Mouse (Mus musculus) mouse embryonic stem cell (cell line): ENCODE data around the gene Smap2.

Source experiments
- in situ Hi-C, 2 experiments: fragments of 300-500 bp; cut with MboI; formaldehyde crosslinking; loops; 1 replicate in 1 of 2; 3 replicates in 1 of 2; pipeline ENCODE4 v1.14.3; 2019 to 2020; ENCODE audit warnings: low sequenced_read_pairs in 2 of 2, low pct_unique_long_range_greater_than_20kb in 1 of 2, mixed read lengths in 1 of 2; ENCODE audit not compliant: unreplicated experiment in 1 of 2

The Smap2 gene

DNA sequence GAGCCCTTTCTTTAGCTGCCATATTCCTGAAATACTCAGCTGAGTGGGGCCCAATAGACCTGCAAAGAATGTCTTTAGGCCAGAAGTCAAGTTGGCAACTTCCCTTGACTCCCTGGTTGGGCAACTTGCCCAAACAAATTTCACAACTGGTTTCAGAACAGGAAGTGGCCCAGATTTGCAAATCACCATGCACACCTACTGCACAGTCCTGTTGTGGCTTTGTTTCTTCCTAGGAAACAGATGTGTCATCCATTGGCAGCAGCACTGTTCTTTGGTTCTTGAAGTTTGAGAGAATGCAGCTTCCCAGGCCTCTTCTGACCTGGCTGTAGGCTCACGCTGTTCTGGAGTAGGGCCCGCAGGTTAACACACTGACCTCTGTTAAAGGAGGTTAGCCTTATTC, 6.9 kb upstream of the Smap2 start:
- in situ Hi-C loops: no loop called here

- in situ Hi-C loops: no loop called here
Observed at GRCm38 (mm10) chr4:121023464-121023863, 6.4 kb upstream of the Smap2 start.

- in situ Hi-C loops: no loop called here
Observed at GRCm38 (mm10) chr4:121021911-121022310, 4.9 kb upstream of the Smap2 start.

GRCm38 (mm10) chr4:121020040-121020790, 3.2 kb upstream of the Smap2 start:
- in situ Hi-C loops: no loop called here

DNA sequence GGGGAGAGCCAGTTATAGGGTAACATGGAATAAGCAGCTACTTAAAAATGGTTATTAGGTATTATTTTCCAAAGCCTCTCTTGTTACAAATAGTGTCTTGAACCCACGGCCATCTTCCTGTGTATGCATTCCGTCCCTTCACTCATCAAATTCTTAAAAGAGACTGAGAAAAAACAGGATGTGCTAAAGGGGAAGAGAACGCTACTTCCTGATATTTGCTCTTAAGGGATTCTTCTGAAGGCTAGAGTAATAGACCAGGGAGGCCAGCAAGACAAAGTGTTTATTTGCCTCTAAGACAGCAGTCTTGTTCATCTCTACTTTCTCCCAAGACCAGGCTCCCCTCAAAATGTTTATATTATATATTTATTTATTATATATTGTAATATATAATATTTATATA, 1.2 kb upstream of the Smap2 start:
- in situ Hi-C loops: no loop called here

DNA sequence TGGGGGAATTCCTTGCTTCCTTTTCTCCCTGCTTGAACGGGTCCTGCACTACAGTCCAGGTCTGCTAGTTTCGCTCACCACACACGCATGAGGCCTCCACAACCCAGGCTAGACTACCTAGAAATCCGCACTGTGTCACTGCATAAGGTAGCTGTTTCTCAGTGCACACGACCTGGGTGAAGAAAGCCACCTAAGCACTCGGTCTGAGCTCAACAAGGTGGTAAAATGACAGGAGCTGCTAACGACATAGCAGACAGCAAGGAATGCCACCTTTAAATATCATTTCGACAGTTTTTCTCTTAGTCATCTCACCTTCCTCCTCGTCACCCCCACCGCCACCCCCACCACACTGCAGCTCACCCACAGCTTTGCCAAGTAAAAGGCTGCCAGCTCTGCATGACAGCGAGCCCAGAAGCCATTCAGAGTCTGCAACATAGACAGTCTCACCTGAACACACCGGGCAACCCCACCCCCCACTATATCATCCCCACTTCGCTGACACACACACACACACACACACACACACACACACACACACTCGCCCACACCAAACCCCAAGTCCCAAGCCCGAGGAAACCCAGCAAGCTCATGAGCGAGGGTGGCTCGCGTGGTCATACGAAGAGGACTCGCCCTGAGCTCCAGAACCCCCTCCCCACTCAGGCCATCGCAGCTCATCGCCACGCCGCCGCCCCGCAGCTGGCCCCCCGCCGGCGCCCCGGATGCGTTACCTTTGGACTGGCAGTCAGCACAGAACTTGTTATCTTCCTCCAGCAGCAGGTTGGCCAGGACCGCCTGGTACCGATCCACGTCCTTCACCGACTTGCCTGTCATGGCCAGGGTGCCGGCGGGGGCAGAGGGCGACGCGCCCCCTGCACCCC, 787 bp downstream of the Smap2 start:
- in situ Hi-C loops: no loop called here

- in situ Hi-C loops: no loop called here
Observed at GRCm38 (mm10) chr4:121015268-121015659, 1.8 kb downstream of the Smap2 start.

- in situ Hi-C loops: no loop called here
Observed at GRCm38 (mm10) chr4:121014594-121015267, 2.3 kb downstream of the Smap2 start.

DNA sequence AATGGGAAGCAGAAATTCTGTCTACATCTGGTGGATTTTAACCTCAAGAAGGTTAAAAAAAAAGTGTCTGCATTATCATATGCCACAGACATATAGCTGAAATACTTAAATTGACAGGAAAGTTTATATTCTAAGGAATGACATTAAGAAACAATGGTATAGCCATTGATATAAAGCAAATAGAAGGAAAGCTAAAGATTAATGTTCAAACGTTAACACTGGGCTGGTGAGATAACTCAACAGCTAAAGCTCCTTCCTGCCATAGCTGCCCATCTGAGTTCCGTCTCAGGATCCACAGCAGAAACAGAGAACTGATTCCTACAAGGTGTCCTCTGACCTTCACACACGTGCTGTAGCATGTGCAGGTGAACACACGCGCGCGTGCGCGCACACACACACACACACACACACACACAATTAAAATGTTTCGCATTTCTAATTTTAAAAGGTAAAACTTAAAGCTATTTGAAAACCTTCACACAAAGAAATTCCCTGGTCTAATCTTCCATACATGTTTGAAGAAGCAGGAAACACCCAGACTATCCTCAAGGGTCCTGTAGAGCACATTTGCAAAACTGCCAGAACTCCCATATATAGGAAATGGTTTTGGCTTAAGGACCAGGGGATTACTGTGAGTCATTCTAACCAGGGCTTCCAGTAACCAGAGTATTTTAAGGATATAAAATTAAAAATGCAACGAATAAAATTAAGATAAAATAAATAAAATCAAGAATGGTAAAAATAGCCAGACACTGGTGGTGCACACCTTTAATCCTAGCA, 6.1 kb downstream of the Smap2 start:
- in situ Hi-C loops: no loop called here

DNA sequence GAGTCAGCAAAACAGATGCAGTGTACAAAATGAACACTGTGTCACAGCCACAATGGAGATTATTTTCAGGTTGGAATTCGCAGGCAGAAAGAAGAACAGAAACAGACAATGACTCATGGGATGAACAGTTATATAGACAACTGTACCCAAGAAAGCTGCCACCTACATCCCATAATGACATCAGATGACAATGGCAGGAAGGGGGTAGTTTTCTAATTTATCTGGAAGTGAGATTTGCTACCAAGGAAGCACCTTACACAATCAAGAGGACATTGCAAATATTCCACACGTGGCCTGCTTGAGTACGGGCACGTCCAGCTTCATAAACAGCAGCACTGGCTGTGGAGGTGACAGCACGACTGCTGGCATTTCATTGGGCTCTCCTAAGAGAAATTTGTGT, 7.9 kb downstream of the Smap2 start:
- in situ Hi-C loops: no loop called here

DNA sequence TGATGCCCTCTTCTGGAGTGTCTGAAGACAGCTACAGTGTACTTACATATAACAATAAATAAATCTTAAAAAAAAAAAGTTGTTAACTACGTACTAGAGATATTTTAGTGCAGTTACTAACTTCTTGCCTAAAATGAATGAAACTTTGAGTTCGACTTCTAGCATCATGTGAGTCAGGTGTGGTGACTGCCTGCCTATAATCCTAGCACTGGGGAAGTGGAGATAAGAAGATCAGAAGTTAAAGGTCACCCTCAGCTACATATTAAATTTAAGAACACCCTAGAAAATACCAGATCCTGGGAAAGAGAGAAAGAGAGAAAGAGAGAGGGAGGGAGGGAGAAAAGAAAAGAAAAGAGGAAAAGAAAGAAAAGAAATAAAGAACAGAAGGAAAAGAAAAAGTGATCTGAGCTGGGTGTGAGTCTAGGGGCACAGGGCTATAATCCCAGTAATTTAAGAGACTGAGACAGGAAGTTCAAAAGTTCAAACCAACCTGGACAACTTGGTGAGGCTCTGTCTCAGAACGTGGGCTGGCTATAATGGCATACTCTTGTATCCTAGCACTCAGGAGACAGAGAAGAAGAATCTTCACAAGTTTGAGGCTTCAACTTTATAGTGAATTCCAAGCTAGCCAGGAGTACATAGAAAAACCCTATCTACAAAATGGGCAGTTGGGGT, 8.8 kb downstream of the Smap2 start:
- in situ Hi-C loops: no loop called here

GRCm38 (mm10) chr4:121007006-121007405, 10.0 kb downstream of the Smap2 start:
- in situ Hi-C loops: no loop called here

GRCm38 (mm10) chr4:121004679-121005078, 12.4 kb downstream of the Smap2 start:
- in situ Hi-C loops: no loop called here

- in situ Hi-C loops: no loop called here
Observed at GRCm38 (mm10) chr4:121003611-121004091, 13.4 kb downstream of the Smap2 start.

DNA sequence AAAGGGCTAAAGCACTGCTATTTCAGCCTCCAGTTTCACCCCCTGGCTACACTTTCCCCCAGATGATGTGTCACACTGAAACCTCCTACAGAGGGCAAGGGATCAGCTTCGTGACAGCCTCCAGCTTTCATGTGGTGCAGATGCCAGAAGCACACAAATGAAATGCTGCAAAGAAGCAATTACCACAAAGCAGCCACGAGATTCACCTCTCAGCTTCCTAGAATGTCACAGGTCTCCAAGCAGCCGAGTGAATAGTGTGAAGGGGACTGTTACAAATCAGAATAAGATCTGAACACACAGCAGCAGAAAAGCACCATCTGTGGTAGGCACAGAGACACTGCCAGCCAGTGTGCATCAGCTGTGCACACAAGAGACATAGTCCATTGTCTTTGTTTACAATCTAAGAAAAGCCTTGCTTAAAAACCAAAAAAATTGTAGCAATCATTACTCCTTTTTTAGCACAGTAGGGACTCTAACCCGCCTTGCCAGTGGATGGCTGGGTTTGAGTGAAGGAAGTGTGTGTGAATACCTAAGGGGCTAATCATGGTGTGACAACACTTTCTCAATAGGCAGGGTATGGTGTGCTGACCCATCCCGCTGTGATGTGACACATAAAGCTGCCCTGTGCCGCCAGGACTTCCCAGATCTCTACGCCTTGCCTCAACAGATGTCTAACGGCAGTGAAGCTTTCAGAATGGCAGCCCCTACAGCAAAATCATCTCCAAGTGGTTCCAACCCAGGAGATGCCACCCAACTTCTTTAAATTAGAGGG, 14.5 kb downstream of the Smap2 start:
- in situ Hi-C loops: no loop called here

GRCm38 (mm10) chr4:121001659-121002058, 15.4 kb downstream of the Smap2 start:
- in situ Hi-C loops: no loop called here

DNA sequence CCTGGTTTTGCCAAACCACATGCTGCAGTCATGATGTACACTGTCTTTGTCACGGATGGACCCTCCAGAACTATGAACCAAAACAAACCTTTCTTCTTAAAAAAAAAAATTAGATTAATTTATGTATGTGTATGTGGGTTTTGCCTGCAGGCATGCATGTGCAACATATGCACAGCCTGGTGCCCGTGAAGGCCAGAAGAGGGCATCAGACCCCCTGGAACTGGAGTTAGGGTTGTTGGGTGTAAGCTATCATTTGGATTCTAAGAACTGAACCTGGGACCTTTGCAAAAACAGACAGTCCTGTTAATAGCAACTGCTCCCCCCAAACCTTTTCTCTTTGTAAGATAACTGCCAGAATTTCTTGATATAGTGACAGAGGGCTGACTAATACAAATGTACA, 16.0 kb downstream of the Smap2 start:
- in situ Hi-C loops: no loop called here
